Mouse (Mus musculus): ENCODE data around the gene Lrp6. TPM values are rescaled to one million over a fixed set of nuclear protein-coding genes. Genes with fewer than 3 reads are reported as not detected.

Lrp6 gene
- total and polyA plus RNA-seq, 3 experiments, result 18.5 to 75.2 (median 74.3) TPM

- Histone ChIP-seq H3K4me3 (ENCODE audit: low read depth, low read length) (no peak overlapping the region), H3K27me3 (ENCODE audit: insufficient read depth, low read length) (no peaks in the 10 kb centered on the region), H3K9me3 (replicated peaks) (no peaks in the 10 kb centered on the region), H3K4me1 (ENCODE audit: insufficient read depth, low read depth, low read length) (peaks cover 36% of the 10 kb centered on the region), H3K36me3 (replicated peaks) (peaks cover 44% of the 10 kb centered on the region)
- TF ChIP-seq TAL1 (conservative IDR thresholded peaks at IDR 0.05; ENCODE audit: low read depth, low read length) (no peak), POLR2AphosphoS5 (IDR thresholded peaks at IDR 0.05; ENCODE audit: insufficient replicate concordance, low read depth, low read length) (no peak), CTCF (IDR thresholded peaks at IDR 0.05; ENCODE audit: low read depth, low read length) (no peak), GATA1 (IDR thresholded peaks at IDR 0.05; ENCODE audit: borderline replicate concordance, low read length) (no peak), GATA2 (IDR thresholded peaks at IDR 0.05; ENCODE audit: borderline replicate concordance, low read depth, low read length) (no peak)
- DNase-seq (ENCODE audit: low spot score) (no peak), ATAC-seq (ENCODE audit: extremely low read depth, insufficient number of reproducible peaks, low FRiP score, poor library complexity, severe bottlenecking) (no peak)
These were observed 52.8 kb downstream of the Lrp6 start for GRCm38 (mm10) chr6:134513896-134514510.

GRCm38 (mm10) chr6:134513011-134513410 lies 53.8 kb downstream of the Lrp6 start:
- H3K4me1 ChIP-seq (ENCODE audit: insufficient read depth, low read depth, low read length), result peaks cover 34% of the 10 kb centered on the region
- no peak overlapping the region for H3K4me3 ChIP-seq (ENCODE audit: low read depth, low read length)
- TF ChIP-seq CTCF (IDR thresholded peaks at IDR 0.05; ENCODE audit: low read depth, low read length) (no peak), POLR2AphosphoS5 (IDR thresholded peaks at IDR 0.05; ENCODE audit: insufficient replicate concordance, low read depth, low read length) (no peak), GATA1 (IDR thresholded peaks at IDR 0.05; ENCODE audit: borderline replicate concordance, low read length) (no peak), TAL1 (conservative IDR thresholded peaks at IDR 0.05; ENCODE audit: low read depth, low read length) (no peak), GATA2 (IDR thresholded peaks at IDR 0.05; ENCODE audit: borderline replicate concordance, low read depth, low read length) (no peak)
- no peak for DNase-seq (ENCODE audit: low spot score)
- no peaks in the 10 kb centered on the region for H3K27me3 ChIP-seq (ENCODE audit: insufficient read depth, low read length)
- ATAC-seq (ENCODE audit: extremely low read depth, insufficient number of reproducible peaks, low FRiP score, poor library complexity, severe bottlenecking), result no peak
- no peaks in the 10 kb centered on the region for H3K9me3 ChIP-seq (replicated peaks)
- H3K36me3 ChIP-seq (replicated peaks), result peaks cover 46% of the 10 kb centered on the region

GRCm38 (mm10) chr6:134512478-134512877 lies 54.3 kb downstream of the Lrp6 start:
- H3K9me3 ChIP-seq (replicated peaks), result no peaks in the 10 kb centered on the region
- H3K4me1 ChIP-seq (ENCODE audit: insufficient read depth, low read depth, low read length), result peaks cover 32% of the 10 kb centered on the region
- no peak for ATAC-seq (ENCODE audit: extremely low read depth, insufficient number of reproducible peaks, low FRiP score, poor library complexity, severe bottlenecking)

DNA sequence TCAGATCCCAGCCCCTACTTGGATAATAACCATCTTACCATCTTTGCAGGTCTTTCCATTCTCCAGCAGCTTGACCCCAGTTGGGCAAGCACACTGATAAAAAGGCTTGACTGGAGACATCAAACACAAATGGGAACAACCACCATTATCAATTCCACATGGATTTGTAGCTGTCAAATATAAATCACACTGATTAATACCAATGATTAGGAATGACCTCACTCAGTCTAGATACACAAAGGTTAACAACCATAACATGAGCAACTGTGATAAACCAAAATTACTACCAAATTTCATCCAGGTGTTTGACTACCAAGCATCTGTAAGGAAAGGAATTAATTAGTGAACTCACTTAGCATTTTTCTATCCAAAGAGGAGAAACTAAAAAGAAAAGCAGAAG lies 55.6 kb downstream of the Lrp6 start:
- no peaks in the 10 kb centered on the region for H3K27me3 ChIP-seq (ENCODE audit: insufficient read depth, low read length)
- no peak for ATAC-seq (ENCODE audit: extremely low read depth, insufficient number of reproducible peaks, low FRiP score, poor library complexity, severe bottlenecking)
- H3K9me3 ChIP-seq (replicated peaks), result no peaks in the 10 kb centered on the region
- no peak for DNase-seq (ENCODE audit: low spot score)
- TF ChIP-seq TAL1 (conservative IDR thresholded peaks at IDR 0.05; ENCODE audit: low read depth, low read length), result no peak
- TF ChIP-seq POLR2AphosphoS5 (IDR thresholded peaks at IDR 0.05; ENCODE audit: insufficient replicate concordance, low read depth, low read length), result no peak
- TF ChIP-seq GATA2 (IDR thresholded peaks at IDR 0.05; ENCODE audit: borderline replicate concordance, low read depth, low read length), result no peak
- no peak for TF ChIP-seq GATA1 (IDR thresholded peaks at IDR 0.05; ENCODE audit: borderline replicate concordance, low read length)
- H3K4me1 ChIP-seq (ENCODE audit: insufficient read depth, low read depth, low read length), result peaks cover 27% of the 10 kb centered on the region
- no peak overlapping the region for H3K4me3 ChIP-seq (ENCODE audit: low read depth, low read length)
- H3K36me3 ChIP-seq (replicated peaks), result peaks cover 57% of the 10 kb centered on the region

More at GRCm38 (mm10) chr6:134512478-134512877, 54.3 kb downstream of the Lrp6 start:
- TF ChIP-seq TAL1 (conservative IDR thresholded peaks at IDR 0.05; ENCODE audit: low read depth, low read length) (no peak), POLR2AphosphoS5 (IDR thresholded peaks at IDR 0.05; ENCODE audit: insufficient replicate concordance, low read depth, low read length) (no peak), CTCF (IDR thresholded peaks at IDR 0.05; ENCODE audit: low read depth, low read length) (no peak), GATA1 (IDR thresholded peaks at IDR 0.05; ENCODE audit: borderline replicate concordance, low read length) (no peak), GATA2 (IDR thresholded peaks at IDR 0.05; ENCODE audit: borderline replicate concordance, low read depth, low read length) (no peak)
- DNase-seq (ENCODE audit: low spot score), result no peak
- Histone ChIP-seq H3K4me3 (ENCODE audit: low read depth, low read length) (no peak overlapping the region), H3K36me3 (replicated peaks) (peaks cover 50% of the 10 kb centered on the region), H3K27me3 (ENCODE audit: insufficient read depth, low read length) (no peaks in the 10 kb centered on the region)

DNA sequence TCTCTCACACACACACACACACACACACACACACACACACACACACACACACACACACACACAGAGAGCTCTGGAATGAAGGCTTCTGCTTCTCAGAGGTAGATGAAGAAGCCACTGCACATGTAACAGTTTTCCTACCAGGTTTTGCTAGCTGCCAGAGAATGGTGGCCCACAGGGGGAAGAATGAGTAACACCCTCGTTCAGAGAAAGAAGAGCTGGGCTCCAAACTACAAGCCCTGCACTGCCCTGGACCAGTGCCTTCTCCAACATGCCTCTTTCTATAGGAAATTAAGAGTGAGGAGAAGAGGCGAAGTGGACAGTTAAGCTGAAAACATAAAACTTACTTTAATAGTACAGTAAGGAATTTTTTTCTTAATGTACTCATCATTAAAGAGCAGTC lies 56.5 kb downstream of the Lrp6 start:
- H3K4me1 ChIP-seq (ENCODE audit: insufficient read depth, low read depth, low read length), result peaks cover 21% of the 10 kb centered on the region
- H3K9me3 ChIP-seq (replicated peaks), result no peaks in the 10 kb centered on the region
- TF ChIP-seq TAL1 (conservative IDR thresholded peaks at IDR 0.05; ENCODE audit: low read depth, low read length) (no peak), POLR2AphosphoS5 (IDR thresholded peaks at IDR 0.05; ENCODE audit: insufficient replicate concordance, low read depth, low read length) (no peak), CTCF (IDR thresholded peaks at IDR 0.05; ENCODE audit: low read depth, low read length) (no peak), GATA2 (IDR thresholded peaks at IDR 0.05; ENCODE audit: borderline replicate concordance, low read depth, low read length) (no peak), GATA1 (IDR thresholded peaks at IDR 0.05; ENCODE audit: borderline replicate concordance, low read length) (no peak)
- ATAC-seq (ENCODE audit: extremely low read depth, insufficient number of reproducible peaks, low FRiP score, poor library complexity, severe bottlenecking), result no peak
- H3K27me3 ChIP-seq (ENCODE audit: insufficient read depth, low read length), result no peaks in the 10 kb centered on the region
- no peak overlapping the region for H3K4me3 ChIP-seq (ENCODE audit: low read depth, low read length)
- no peak for DNase-seq (ENCODE audit: low spot score)
- peaks cover 60% of the 10 kb centered on the region for H3K36me3 ChIP-seq (replicated peaks)

- Histone ChIP-seq H3K36me3 (replicated peaks) (peaks cover 64% of the 10 kb centered on the region), H3K4me3 (ENCODE audit: low read depth, low read length) (no peak overlapping the region), H3K9me3 (replicated peaks) (no peaks in the 10 kb centered on the region), H3K27me3 (ENCODE audit: insufficient read depth, low read length) (no peaks in the 10 kb centered on the region), H3K4me1 (ENCODE audit: insufficient read depth, low read depth, low read length) (peaks cover 21% of the 10 kb centered on the region)
- TF ChIP-seq GATA1 (IDR thresholded peaks at IDR 0.05; ENCODE audit: borderline replicate concordance, low read length), result no peak
- TF ChIP-seq POLR2AphosphoS5 (IDR thresholded peaks at IDR 0.05; ENCODE audit: insufficient replicate concordance, low read depth, low read length), result no peak
- TF ChIP-seq TAL1 (conservative IDR thresholded peaks at IDR 0.05; ENCODE audit: low read depth, low read length), result no peak
- no peak for TF ChIP-seq CTCF (IDR thresholded peaks at IDR 0.05; ENCODE audit: low read depth, low read length)
- TF ChIP-seq GATA2 (IDR thresholded peaks at IDR 0.05; ENCODE audit: borderline replicate concordance, low read depth, low read length), result no peak
- DNase-seq (ENCODE audit: low spot score), result no peak
- ATAC-seq (ENCODE audit: extremely low read depth, insufficient number of reproducible peaks, low FRiP score, poor library complexity, severe bottlenecking), result no peak
These were observed 57.0 kb downstream of the Lrp6 start for GRCm38 (mm10) chr6:134509731-134510226.
